Mouse (Mus musculus): ENCODE results near the gene Limch1.

DNA sequence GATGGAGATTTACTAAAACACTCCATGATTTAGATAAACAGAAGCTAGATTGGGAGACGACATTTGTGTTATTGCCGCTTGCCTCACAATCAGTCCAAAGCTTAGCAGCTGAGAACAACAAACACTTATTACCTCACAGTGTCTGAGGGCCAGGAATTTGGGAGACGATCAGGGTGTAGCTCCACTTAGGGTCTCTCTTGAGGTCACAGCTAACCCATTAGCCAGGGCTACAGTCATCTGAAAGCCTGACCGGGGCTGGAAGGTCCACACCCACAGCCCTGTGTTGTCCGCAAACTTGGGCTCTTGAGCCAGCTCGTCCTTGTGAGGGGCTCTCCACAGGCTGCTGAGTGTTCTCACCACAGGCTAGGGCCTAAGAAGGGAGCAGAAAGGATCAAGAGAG lies 32.8 kb upstream of the Limch1 start:
- TF ChIP-seq CTCF (IDR thresholded peaks at IDR 0.05; ENCODE audit: low read depth, low read length), result no peak
- TF ChIP-seq POLR2A (IDR thresholded peaks at IDR 0.05; ENCODE audit: extremely low read depth, insufficient read depth, low read length), result no peak
